ENCODE assay signal across 8 mouse cellular contexts in genomic region chr11:80577747-80578640, GRCm38 (mm10).
DNase-seq lines count a peak whose midpoint lies in the region; ATAC-seq lines count a peak whose summit lies in the region.

No protein-coding gene starts in this region.

- H3K27me3 ChIP-seq in heart, embryonic 13.5 days (replicated peaks): no peaks in the 10 kb centered on the region; the same call in 1 of the 2 replicates
- H3K27me3 ChIP-seq in lung, embryonic 15.5 days: peaks cover 5% of the 10 kb centered on the region; the same call in 1 of the 2 replicates

- H3K4me2 ChIP-seq in heart, embryonic 13.5 days: peak overlapping the region; percentile 49
- H3K4me2 ChIP-seq in lung, embryonic 15.5 days: peak overlapping the region; percentile 37

- intact Hi-C loops in heart, postnatal 10 days (cut with DNase I): no loop called here

- H3K4me1 ChIP-seq in heart, embryonic 13.5 days: peaks cover 8% of the 10 kb centered on the region; the same call in 1 of the 2 replicates
- peaks cover 7% of the 10 kb centered on the region for H3K4me1 ChIP-seq in lung, embryonic 15.5 days

- H3K4me3 ChIP-seq in heart, embryonic 13.5 days: no peak overlapping the region
- H3K4me3 ChIP-seq in lung, embryonic 15.5 days: no peak overlapping the region

- no peak overlapping the region for H3K27ac ChIP-seq in heart, embryonic 13.5 days (replicated peaks)
- no peak overlapping the region for H3K27ac ChIP-seq in lung, embryonic 15.5 days

- no peaks in the 10 kb centered on the region for H3K36me3 ChIP-seq in heart, embryonic 13.5 days
- no peaks in the 10 kb centered on the region for H3K36me3 ChIP-seq in lung, embryonic 15.5 days

- DNase-seq in heart, adult 11 months: no peak
- DNase-seq in cerebellum, postnatal 36 days: peak; percentile 88 to 92
- DNase-seq in heart, postnatal 10 days: peak; percentile 39 to 56
- DNase-seq in layer of hippocampus, adult 11-12 months (ENCODE audit: low spot score): peak; percentile 89
- DNase-seq in ovary, postnatal 36 days (ENCODE audit: low spot score): peak; percentile 71

- no peak for ATAC-seq in heart, embryonic 13.5 days (ENCODE audit: extremely low read depth, insufficient number of reproducible peaks, low FRiP score, low TSS enrichment)
- peak; percentile 87 for ATAC-seq in lung, embryonic 15.5 days (ENCODE audit: borderline replicate concordance, extremely low read depth, low FRiP score, low TSS enrichment)
- ATAC-seq in inflammation-experienced regulatory T-cells, adult 6 months: no peak

- 44% methylated on average over 14 of the region's 14 CpGs for WGBS in heart, embryonic 13.5 days
- WGBS in lung, embryonic 15.5 days: 22% methylated on average over 14 of the region's 14 CpGs

- 0 out of 2 replicates have a peak overlapping the region, but pooled peaks have one; percentile 40 for H3K9ac ChIP-seq in heart, embryonic 13.5 days
- H3K9ac ChIP-seq in lung, embryonic 15.5 days: no peak overlapping the region

- no peaks in the 10 kb centered on the region for H3K9me3 ChIP-seq in heart, embryonic 13.5 days
- no peaks in the 10 kb centered on the region for H3K9me3 ChIP-seq in lung, embryonic 15.5 days
